Mouse (Mus musculus) heart, adult 2 months (tissue): ENCODE measurements around the gene Med17. TPM values are rescaled to one million over a fixed set of nuclear protein-coding genes. Genes with fewer than 3 reads are reported as not detected.

Experiments
- DNase-seq, 2 experiments: peaks; one replicate each; pipeline ENCODE4 v3.0.0; 2021
- H3K27ac ChIP-seq: fragments of 200-600 bp; 2 replicates; pipeline ENCODE4 v1.8.1; 2022
- H3K27me3 ChIP-seq: fragments of 200-500 bp; 2 replicates; pipeline ENCODE4 v1.6.1; 2012; ENCODE audit warnings: mild to moderate bottlenecking, low read length, inconsistent platforms, mixed read lengths; ENCODE audit not compliant: control insufficient read depth, insufficient read depth
- H3K36me3 ChIP-seq: fragments of 200-500 bp; 2 replicates; pipeline ENCODE4 v1.6.1; 2012; ENCODE audit warnings: low read length, inconsistent platforms; ENCODE audit not compliant: control insufficient read depth, insufficient read depth
- H3K4me1 ChIP-seq: fragments of 200-500 bp; 2 replicates; pipeline ENCODE4 v1.6.1; 2011; ENCODE audit warnings: low read length; ENCODE audit not compliant: control insufficient read depth, insufficient read depth
- H3K4me3 ChIP-seq: fragments of 200-600 bp; 2 replicates; pipeline ENCODE4 v1.8.1; 2022
- H3K79me2 ChIP-seq: fragments of 200-500 bp; replicated peaks from 2 replicates; pipeline ENCODE4 v1.6.1; 2012; ENCODE audit warnings: mild to moderate bottlenecking, inconsistent platforms, low read length, moderate library complexity, mixed read lengths; ENCODE audit not compliant: control insufficient read depth, insufficient read depth
- H3K9ac ChIP-seq: fragments of 200-500 bp; 2 replicates; pipeline ENCODE4 v1.6.1; 2012; ENCODE audit warnings: low read depth, mild to moderate bottlenecking, control low read depth, inconsistent platforms, low read length, mixed read lengths
- CTCF ChIP-seq: fragments of 200-600 bp; IDR thresholded peaks from 2 replicates; pipeline ENCODE4 v1.8.1; 2022; ENCODE audit warnings: antibody characterized with exemption, mild to moderate bottlenecking, moderate library complexity
- EP300 ChIP-seq: fragments of 200-500 bp; IDR thresholded peaks from 2 replicates; pipeline ENCODE4 v1.6.1; 2011; ENCODE audit warnings: low read depth, low read length, control low read depth; ENCODE audit not compliant: insufficient read depth
- POLR2A ChIP-seq: fragments of 200-500 bp; IDR thresholded peaks from 2 replicates; pipeline ENCODE4 v1.6.1; 2011; ENCODE audit warnings: mild to moderate bottlenecking, low read depth, low read length, control low read depth; ENCODE audit not compliant: insufficient read depth
- WGBS: fragments of 180-500 bp; shearing (Covaris S2); methylation state at CpG from one replicate; pipeline ENCODE4 v1.1.7; 2018; 5-methylcytosine and 5-hydroxymethylcytosine counted together
- intact Hi-C: fragments of 180-260 bp; cut with DNase I; formaldehyde crosslinking; loops from one replicate; pipeline ENCODE4 v1.15.1; 2025
- polyA plus RNA-seq: library from polyadenylated mRNA; depleted of rRNA; stranded (reverse); fragments of >200 nt; gene quantifications from 2 replicates; pipeline ENCODE4 v1.2.3, GENCODE M21; 2012
- total RNA-seq, 2 experiments: library from RNA; stranded (reverse); gene quantifications; 2 replicates each; pipeline ENCODE4 v1.2.3; 2021

Med17 gene
- total and polyA plus RNA-seq, 3 experiments, result 10.3 to 14.6 (median 14.3) TPM

DNA sequence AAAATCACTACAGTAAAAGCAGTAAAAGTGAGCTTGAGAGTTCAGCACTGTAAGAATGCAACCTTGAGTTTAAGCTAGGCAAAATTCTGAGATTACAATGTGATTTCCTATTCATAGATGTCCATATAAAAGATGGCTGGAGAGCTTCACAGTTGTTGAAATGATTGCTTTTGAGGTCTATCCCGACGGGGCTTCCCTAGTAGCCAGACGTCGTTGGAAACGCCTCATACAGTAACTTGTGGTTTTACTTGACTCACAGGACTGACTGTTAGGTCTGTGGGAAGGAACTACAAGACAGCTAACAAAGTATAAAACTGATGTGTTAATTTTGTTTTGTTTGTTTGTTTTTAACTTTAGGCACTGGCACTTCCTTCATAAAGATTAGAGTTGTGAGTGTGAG, 33.9 kb upstream of the Med17 start:
- Histone ChIP-seq H3K27ac (no peak overlapping the region), H3K4me3 (no peak overlapping the region), H3K79me2 (no peaks in the 10 kb centered on the region), H3K36me3 (peaks cover 44% of the 10 kb centered on the region), H3K4me1 (peaks cover 2% of the 10 kb centered on the region; the same call in 1 of the 2 replicates), H3K9ac (no peak overlapping the region), H3K27me3 (no peaks in the 10 kb centered on the region)
- TF ChIP-seq POLR2A (no peak), EP300 (no peak)
- 83% methylated on average over 5 of the region's 5 CpGs for WGBS
- no peak for DNase-seq
- intact Hi-C loops, result no loop called here

DNA sequence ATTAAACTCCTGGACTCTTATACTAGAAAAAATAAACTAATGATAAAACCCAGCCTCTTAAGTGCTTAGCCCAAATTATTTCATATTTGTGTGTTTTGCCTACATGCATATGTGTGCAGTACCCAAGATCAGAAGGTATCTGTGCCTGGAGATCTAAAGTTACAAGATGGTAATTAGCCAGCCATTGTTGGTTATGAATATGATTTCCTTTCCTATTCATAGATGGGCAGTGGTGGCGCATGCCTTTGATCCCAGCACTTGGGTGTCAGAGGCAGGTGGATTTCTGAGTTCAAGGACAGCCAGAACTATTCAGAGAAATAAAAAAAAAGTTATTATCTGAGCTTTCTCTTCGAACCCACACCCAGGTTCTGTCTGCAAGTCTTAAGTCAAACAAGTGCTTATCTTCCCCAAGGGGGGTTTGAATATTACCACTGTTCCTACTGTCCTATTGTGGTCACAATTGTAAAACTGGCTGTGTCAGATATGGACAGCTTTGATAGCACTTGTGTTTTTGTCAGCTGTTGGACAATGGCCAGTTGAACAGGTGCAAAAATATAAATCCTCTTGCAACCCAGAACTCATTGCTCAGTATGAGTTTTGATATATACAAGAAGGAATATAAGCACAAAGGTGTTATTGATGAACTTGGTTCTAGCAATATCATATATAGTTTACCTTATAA, 32.5 kb upstream of the Med17 start:
- peaks cover 55% of the 10 kb centered on the region for H3K36me3 ChIP-seq
- intact Hi-C loops, result no loop called here
- H3K4me3 ChIP-seq, result no peak overlapping the region
- H3K4me1 ChIP-seq, result peaks cover 4% of the 10 kb centered on the region
- DNase-seq, result no peak
- no peaks in the 10 kb centered on the region for H3K27me3 ChIP-seq
- H3K9ac ChIP-seq, result no peak overlapping the region
- H3K79me2 ChIP-seq, result no peaks in the 10 kb centered on the region
- WGBS, result 64% methylated on average over 2 of the region's 2 CpGs
- TF ChIP-seq CTCF, result no peak
- no peak for TF ChIP-seq EP300
- no peak for TF ChIP-seq POLR2A
- no peak overlapping the region for H3K27ac ChIP-seq

DNA sequence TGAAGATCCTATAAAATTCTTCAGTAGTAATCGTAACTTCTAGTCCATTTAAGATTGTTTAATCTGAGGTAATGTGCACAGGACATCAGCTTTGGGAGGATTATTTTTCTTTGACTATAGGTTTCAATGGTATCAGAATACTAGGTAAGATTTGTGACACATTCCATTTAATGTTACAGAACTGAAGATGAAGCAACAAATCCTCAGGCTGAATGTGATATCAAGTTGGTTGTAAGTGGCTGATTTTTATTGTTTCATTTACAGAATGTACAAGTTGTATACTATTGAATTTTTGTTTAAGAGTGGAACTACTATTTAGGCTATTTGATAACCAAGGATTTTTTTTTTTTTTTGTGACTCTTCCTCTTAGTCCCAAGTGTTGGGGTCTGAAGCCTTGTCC, 30.4 kb upstream of the Med17 start:
- H3K36me3 ChIP-seq, result peaks cover 52% of the 10 kb centered on the region

DNA sequence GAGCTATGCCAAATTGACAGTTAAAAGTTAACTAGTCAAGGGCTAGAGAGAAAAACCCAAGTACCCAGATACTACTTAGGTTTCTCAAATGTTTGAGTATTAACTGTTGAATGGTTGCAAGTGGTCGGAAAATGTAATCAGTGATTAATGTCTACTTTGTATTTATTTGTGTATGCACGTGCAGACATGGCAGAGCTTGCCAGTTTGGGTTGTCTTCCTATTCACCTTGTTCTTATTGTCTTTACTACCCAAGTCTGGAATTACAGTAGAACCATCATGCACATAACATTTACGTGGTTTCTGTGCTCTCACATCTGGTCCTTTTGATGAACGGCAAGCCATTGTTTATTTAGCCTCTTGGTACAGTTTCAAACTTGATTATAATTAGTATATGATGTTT, 29.7 kb upstream of the Med17 start:
- Histone ChIP-seq H3K4me3 (no peak overlapping the region), H3K27ac (no peak overlapping the region), H3K79me2 (no peaks in the 10 kb centered on the region), H3K9ac (no peak overlapping the region), H3K4me1 (peaks cover 8% of the 10 kb centered on the region), H3K27me3 (no peaks in the 10 kb centered on the region), H3K36me3 (peaks cover 51% of the 10 kb centered on the region)
- DNase-seq, result no peak
- intact Hi-C loops, result loop anchor here (5.0 kb wide), 1 partner anchor 48 kb away; the partner anchor contains the start of gene Cep295
- WGBS, result 58% methylated on average over 4 of the region's 4 CpGs
- TF ChIP-seq POLR2A (no peak), EP300 (no peak), CTCF (no peak)

More for the DNA sequence above, 30.4 kb upstream of the Med17 start:
- no peak for TF ChIP-seq CTCF
- TF ChIP-seq EP300, result no peak
- TF ChIP-seq POLR2A, result no peak
- intact Hi-C loops, result no loop called here
- no peak for DNase-seq
- Histone ChIP-seq H3K27me3 (no peaks in the 10 kb centered on the region), H3K9ac (no peak overlapping the region), H3K4me1 (peaks cover 8% of the 10 kb centered on the region), H3K4me3 (no peak overlapping the region), H3K27ac (no peak overlapping the region), H3K79me2 (no peaks in the 10 kb centered on the region)
- WGBS, result 88% methylated on average over 1 of the region's 1 CpGs

DNA sequence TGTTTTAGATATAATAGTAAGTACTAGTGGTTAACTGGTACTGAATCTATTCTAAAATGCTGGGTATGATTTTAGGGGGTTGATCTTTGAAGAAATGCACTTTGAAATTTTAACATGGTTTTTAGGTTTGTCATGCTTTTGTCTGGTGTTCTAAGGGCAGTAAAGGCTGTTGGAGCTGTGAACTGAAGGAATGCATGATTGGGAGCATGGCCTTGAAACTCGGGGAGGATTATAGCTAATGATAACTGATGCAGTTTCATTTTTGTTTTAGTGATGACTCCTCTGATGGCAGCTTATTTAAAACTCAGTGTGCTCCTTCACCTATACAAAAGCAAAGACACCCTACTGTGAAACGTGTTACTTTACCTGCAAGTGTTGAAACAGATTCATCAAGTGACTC, 28.5 kb upstream of the Med17 start:
- Histone ChIP-seq H3K27me3 (no peaks in the 10 kb centered on the region), H3K4me3 (no peak overlapping the region), H3K9ac (no peak overlapping the region), H3K36me3 (peaks cover 44% of the 10 kb centered on the region), H3K79me2 (no peaks in the 10 kb centered on the region), H3K27ac (no peak overlapping the region), H3K4me1 (peaks cover 8% of the 10 kb centered on the region)
- intact Hi-C loops, result loop anchor here (5.0 kb wide), 1 partner anchor 49 kb away; the partner anchor contains the start of gene Cep295
- WGBS, result 53% methylated on average over 2 of the region's 2 CpGs
- DNase-seq, result no peak
- TF ChIP-seq POLR2A, result no peak
- no peak for TF ChIP-seq CTCF
- no peak for TF ChIP-seq EP300

DNA sequence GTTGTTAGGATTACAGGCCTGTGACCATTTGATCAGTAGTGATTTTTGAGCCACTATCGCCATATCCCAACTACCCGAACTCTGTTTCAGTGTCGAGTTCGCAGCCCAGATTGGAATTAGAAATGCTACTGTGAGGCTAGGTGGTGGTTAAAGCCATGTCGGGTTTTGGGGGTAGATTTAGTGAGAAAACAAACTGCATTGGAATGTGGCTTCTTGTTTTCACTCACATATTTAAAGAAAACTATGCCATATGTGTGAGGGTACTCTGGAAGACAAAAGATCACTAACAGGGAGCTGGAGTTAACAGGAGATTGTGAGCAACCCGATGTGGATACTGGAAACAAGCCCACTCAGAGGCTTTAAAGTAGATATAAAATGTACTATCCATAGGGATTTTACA, 27.5 kb upstream of the Med17 start:
- DNase-seq, result no peak
- peak overlapping the region; percentile 47 for H3K9ac ChIP-seq
- no peaks in the 10 kb centered on the region for H3K79me2 ChIP-seq
- H3K36me3 ChIP-seq, result peaks cover 39% of the 10 kb centered on the region
- 15% methylated on average over 6 of the region's 6 CpGs for WGBS
- peaks cover 8% of the 10 kb centered on the region for H3K4me1 ChIP-seq
- H3K27ac ChIP-seq, result no peak overlapping the region; the same call in 1 of the 2 replicates
- H3K27me3 ChIP-seq, result no peaks in the 10 kb centered on the region
- intact Hi-C loops, result loop anchor here (2.0 to 5.0 kb wide), 2 partner anchors 26 to 50 kb away; partner anchors contain the start of gene Cep295
- peak overlapping the region; percentile 78; the same call in 1 of the 2 replicates for H3K4me3 ChIP-seq
- TF ChIP-seq POLR2A (no peak), EP300 (no peak), CTCF (no peak)
